Mouse (Mus musculus): ENCODE results near the gene Prrt1. TPM values are rescaled to one million over a fixed set of nuclear protein-coding genes. Genes with fewer than 3 reads are reported as not detected.

Prrt1 gene
- total and polyA plus RNA-seq, 3 experiments, result not detected

GRCm38 (mm10) chr17:34601796-34602195 lies 27.5 kb upstream of the Prrt1 start:
- Histone ChIP-seq H3K27me3 (replicated peaks) (no peaks in the 10 kb centered on the region), H3K36me3 (replicated peaks in 1 of 2; ENCODE audit: control insufficient read depth in 1 of 2, insufficient read depth in 1 of 2, low read length in 1 of 2) (peaks cover 15 to 33% of the 10 kb centered on the region in 2 experiments), H3K27ac (ENCODE audit: insufficient read depth, low read depth) (no peak overlapping the region), H3K79me2 (replicated peaks; ENCODE audit: control insufficient read depth, extremely low read depth, insufficient read depth, poor library complexity, severe bottlenecking) (peaks cover 10% of the 10 kb centered on the region), H3K9ac (ENCODE audit: insufficient read depth, low read depth) (no peak overlapping the region), H3K4me2 (ENCODE audit: insufficient read depth, low read depth, poor library complexity, severe bottlenecking) (no peak overlapping the region), H3K4me3 (replicated peaks in 1 of 3; ENCODE audit: low read depth in 2 of 3, low read length in 2 of 3, poor library complexity in 1 of 3) (no peak overlapping the region), H3K9me3 (replicated peaks; ENCODE audit: low read length) (no peaks in the 10 kb centered on the region), H3K4me1 (ENCODE audit: control insufficient read depth in 1 of 2, insufficient read depth in 2 of 2) (peaks cover 5 to 23% of the 10 kb centered on the region in 2 experiments)
- no peak for TF ChIP-seq ETS1 (conservative IDR thresholded peaks at IDR 0.05; ENCODE audit: low read depth, low read length)
- TF ChIP-seq HCFC1 (IDR thresholded peaks at IDR 0.05; ENCODE audit: low read depth, low read length), result no peak
- TF ChIP-seq MAX (IDR thresholded peaks at IDR 0.05; ENCODE audit: low read length), result no peak
- TF ChIP-seq SMC3 (IDR thresholded peaks at IDR 0.05; ENCODE audit: low read depth, low read length), result no peak
- no peak for TF ChIP-seq IRF4 (IDR thresholded peaks at IDR 0.05; ENCODE audit: low read depth, low read length)
- TF ChIP-seq ZNF384 (IDR thresholded peaks at IDR 0.05; ENCODE audit: low read depth, low read length), result no peak
- no peak for TF ChIP-seq MEF2A (IDR thresholded peaks at IDR 0.05; ENCODE audit: borderline replicate concordance, low read depth, low read length)
- no peak for TF ChIP-seq KAT2A (IDR thresholded peaks at IDR 0.05; ENCODE audit: insufficient replicate concordance, low read length)
- TF ChIP-seq NELFE (IDR thresholded peaks at IDR 0.05; ENCODE audit: low read depth, low read length), result no peak
- no peak for TF ChIP-seq MAZ (IDR thresholded peaks at IDR 0.05; ENCODE audit: low read depth, low read length)
- no peak for TF ChIP-seq MYC (IDR thresholded peaks at IDR 0.05; ENCODE audit: low read depth, low read length)
- no peak for TF ChIP-seq BHLHE40 (IDR thresholded peaks at IDR 0.05; ENCODE audit: low read depth, low read length)
- TF ChIP-seq CTCF (conservative IDR thresholded peaks at IDR 0.05 in 1 of 2, IDR thresholded peaks at IDR 0.05 in 1 of 2; ENCODE audit: low read depth in 2 of 2, low read length in 2 of 2), result no peak
- TF ChIP-seq MAFK (IDR thresholded peaks at IDR 0.05; ENCODE audit: insufficient replicate concordance, low read length), result no peak
- no peak for TF ChIP-seq EP300 (IDR thresholded peaks at IDR 0.05; ENCODE audit: low read length)
- no peak for TF ChIP-seq PAX5 (IDR thresholded peaks at IDR 0.05; ENCODE audit: low read length)
- no peak for DNase-seq (ENCODE audit: extremely low read depth)
- in situ Hi-C loops (cut with MboI; ENCODE audit: low pct_ligation_motif_present, low pct_unique_long_range_greater_than_20kb, low sequenced_read_pairs) (no loop called here), dilution Hi-C loops (cut with MboI; ENCODE audit: extremely low pct_ligation_motif_present, extremely low pct_unique_long_range_greater_than_20kb, low sequenced_read_pairs) (no loop called here)

- no peaks in the 10 kb centered on the region for H3K9me3 ChIP-seq (replicated peaks; ENCODE audit: low read length)
- H3K27ac ChIP-seq (ENCODE audit: insufficient read depth, low read depth), result peak within 1 kb of the TSS; percentile 49
- peak within 1 kb of the TSS; percentile 75 to 97 (median 82) for H3K4me3 ChIP-seq (replicated peaks in 1 of 3; ENCODE audit: low read depth in 2 of 3, low read length in 2 of 3, poor library complexity in 1 of 3)
- peak; percentile 100 for DNase-seq (ENCODE audit: extremely low read depth)
- in situ Hi-C loops (cut with MboI; ENCODE audit: low pct_ligation_motif_present, low pct_unique_long_range_greater_than_20kb, low sequenced_read_pairs) (no loop called here), dilution Hi-C loops (cut with MboI; ENCODE audit: extremely low pct_ligation_motif_present, extremely low pct_unique_long_range_greater_than_20kb, low sequenced_read_pairs) (no loop called here)
- H3K4me2 ChIP-seq (ENCODE audit: insufficient read depth, low read depth, poor library complexity, severe bottlenecking), result peak within 1 kb of the TSS; percentile 86
- H3K27me3 ChIP-seq (replicated peaks), result no peaks in the 10 kb centered on the region
- peaks cover 9 to 34% of the 10 kb centered on the region in 2 experiments for H3K4me1 ChIP-seq (ENCODE audit: control insufficient read depth in 1 of 2, insufficient read depth in 2 of 2)
- peaks cover 12% of the 10 kb centered on the region for H3K79me2 ChIP-seq (replicated peaks; ENCODE audit: control insufficient read depth, extremely low read depth, insufficient read depth, poor library complexity, severe bottlenecking)
- peak within 1 kb of the TSS; percentile 91 for H3K9ac ChIP-seq (ENCODE audit: insufficient read depth, low read depth)
- H3K36me3 ChIP-seq (replicated peaks in 1 of 2; ENCODE audit: control insufficient read depth in 1 of 2, insufficient read depth in 1 of 2, low read length in 1 of 2), result peaks cover 15 to 45% of the 10 kb centered on the region in 2 experiments
- TF ChIP-seq JUND (conservative IDR thresholded peaks at IDR 0.05; ENCODE audit: low read depth, low read length), result no peak
- peak; percentile 63 for TF ChIP-seq POLR2A (IDR thresholded peaks at IDR 0.05; ENCODE audit: low read depth, low read length)
- peak; percentile 80 for TF ChIP-seq MXI1 (IDR thresholded peaks at IDR 0.05; ENCODE audit: low read depth, low read length)
- TF ChIP-seq IRF4 (IDR thresholded peaks at IDR 0.05; ENCODE audit: low read depth, low read length), result peak; percentile 18; the same call in 1 of the 2 replicates
- TF ChIP-seq MAX (IDR thresholded peaks at IDR 0.05; ENCODE audit: low read length), result 0 out of 2 replicates have a peak, but pooled peaks have one; percentile 27
- TF ChIP-seq NRF1 (IDR thresholded peaks at IDR 0.05; ENCODE audit: low read depth, low read length), result peak; percentile 79
- TF ChIP-seq USF1 (IDR thresholded peaks at IDR 0.05; ENCODE audit: low read depth, low read length), result no peak
- TF ChIP-seq ELF1 (IDR thresholded peaks at IDR 0.05; ENCODE audit: low read depth, low read length), result peak; percentile 88
- no peak for TF ChIP-seq ZKSCAN1 (IDR thresholded peaks at IDR 0.05; ENCODE audit: borderline replicate concordance, low read depth, low read length)
- TF ChIP-seq ETS1 (conservative IDR thresholded peaks at IDR 0.05; ENCODE audit: low read depth, low read length), result no peak
- TF ChIP-seq POLR2AphosphoS2 (IDR thresholded peaks at IDR 0.05; ENCODE audit: low read depth, low read length), result no peak
- TF ChIP-seq SIN3A (IDR thresholded peaks at IDR 0.05; ENCODE audit: low read length), result peak; percentile 90
- TF ChIP-seq MAZ (IDR thresholded peaks at IDR 0.05; ENCODE audit: low read depth, low read length), result peak; percentile 83
- peak; percentile 99 for TF ChIP-seq CHD2 (IDR thresholded peaks at IDR 0.05; ENCODE audit: low read length)
- TF ChIP-seq TBP (conservative IDR thresholded peaks at IDR 0.05; ENCODE audit: low read depth, low read length), result peak; percentile 46
- TF ChIP-seq CHD1 (IDR thresholded peaks at IDR 0.05; ENCODE audit: low read depth, low read length), result no peak
- no peak for TF ChIP-seq MAFK (IDR thresholded peaks at IDR 0.05; ENCODE audit: insufficient replicate concordance, low read length)
- no peak for TF ChIP-seq PAX5 (IDR thresholded peaks at IDR 0.05; ENCODE audit: low read length)
- no peak; the same call in 1 of the 2 replicates for TF ChIP-seq GABPA (IDR thresholded peaks at IDR 0.05; ENCODE audit: insufficient replicate concordance, low read depth, low read length)
- no peak for TF ChIP-seq CTCF (conservative IDR thresholded peaks at IDR 0.05 in 1 of 2, IDR thresholded peaks at IDR 0.05 in 1 of 2; ENCODE audit: low read depth in 2 of 2, low read length in 2 of 2)
- TF ChIP-seq RCOR1 (conservative IDR thresholded peaks at IDR 0.05; ENCODE audit: low read depth, low read length), result no peak
- peak; percentile 62 for TF ChIP-seq BHLHE40 (IDR thresholded peaks at IDR 0.05; ENCODE audit: low read depth, low read length)
- TF ChIP-seq ZC3H11A (IDR thresholded peaks at IDR 0.05; ENCODE audit: low read depth, low read length), result no peak
- TF ChIP-seq HCFC1 (IDR thresholded peaks at IDR 0.05; ENCODE audit: low read depth, low read length), result peak; percentile 79
These were observed 25.8 kb upstream of the Prrt1 start, which contains the start of gene Rnf5 for GRCm38 (mm10) chr17:34603375-34604060. Rnf5 (minus strand) TSS chr17:34603690.
